Mouse (Mus musculus): Measurements from ENCODE around the gene Pgap2. TPM values are rescaled to one million over a fixed set of nuclear protein-coding genes. Genes with fewer than 3 reads are reported as not detected.
A peak's percentile ranks its signal among the peaks of the same experiment; 100 is the strongest.

Pgap2 gene
- 10 to 100 TPM; 67.3 to 73.6 TPM for total RNA-seq (2021)

DNA sequence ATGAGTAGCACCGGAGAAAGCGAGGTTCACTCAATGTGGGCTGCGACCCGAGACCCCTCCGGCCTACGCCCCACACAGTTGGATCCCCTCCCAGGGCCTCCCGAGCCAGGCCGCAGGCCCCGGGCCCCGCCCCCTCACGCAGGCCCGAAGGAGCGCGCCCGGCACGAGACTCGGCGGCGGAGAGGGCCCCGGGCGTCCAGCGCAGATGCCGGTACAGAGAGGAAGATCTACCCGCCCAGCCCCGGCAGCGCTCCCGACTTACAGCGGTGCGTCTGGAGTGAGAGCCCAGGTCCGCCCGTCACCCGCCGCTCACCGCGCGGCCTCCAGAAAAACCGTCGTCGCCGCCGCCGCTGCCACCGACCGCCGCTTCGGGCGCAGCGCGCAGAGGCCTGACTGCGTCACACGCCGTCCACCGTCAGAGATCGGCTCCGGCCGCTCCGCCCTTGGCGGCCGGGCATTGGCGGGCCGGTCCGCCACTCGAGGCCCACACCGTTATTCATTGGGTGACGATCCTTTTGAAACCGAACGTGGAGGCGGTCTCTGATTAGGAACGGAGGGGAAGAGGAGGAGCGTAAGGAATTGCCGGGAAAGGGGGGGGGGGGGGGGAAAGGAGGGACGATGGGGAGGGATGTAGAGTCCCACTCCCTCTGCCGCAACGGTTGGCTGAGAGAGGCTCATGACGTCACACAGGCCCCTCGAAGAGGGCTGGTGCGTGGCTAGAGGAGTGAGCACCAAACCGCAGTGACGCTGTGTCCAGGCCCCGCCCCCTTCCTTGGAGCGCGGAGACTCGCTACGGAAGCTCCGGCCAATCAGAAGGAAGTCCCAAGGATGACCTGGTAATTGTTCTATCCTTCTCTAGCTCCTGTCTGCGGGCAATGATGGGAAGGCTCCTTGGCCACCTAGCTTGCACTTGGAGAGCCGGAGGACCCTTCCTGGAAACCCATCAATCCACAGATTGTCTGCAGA is at the start of gene Pgap2, which contains the start of gene Nup98:
Gene Pgap2 (plus strand): TSS at position 453 of the 966 bp plus-strand sequence.
Gene Nup98 (minus strand): TSS at position 421 of the 966 bp plus-strand sequence.
- intact Hi-C loops (cut with DNase I) = loop anchor here (1.0 kb wide), 1 partner anchor 40 kb away; no protein-coding TSS in a partner anchor
- peak; percentile 96 to 98 for DNase-seq

DNA sequence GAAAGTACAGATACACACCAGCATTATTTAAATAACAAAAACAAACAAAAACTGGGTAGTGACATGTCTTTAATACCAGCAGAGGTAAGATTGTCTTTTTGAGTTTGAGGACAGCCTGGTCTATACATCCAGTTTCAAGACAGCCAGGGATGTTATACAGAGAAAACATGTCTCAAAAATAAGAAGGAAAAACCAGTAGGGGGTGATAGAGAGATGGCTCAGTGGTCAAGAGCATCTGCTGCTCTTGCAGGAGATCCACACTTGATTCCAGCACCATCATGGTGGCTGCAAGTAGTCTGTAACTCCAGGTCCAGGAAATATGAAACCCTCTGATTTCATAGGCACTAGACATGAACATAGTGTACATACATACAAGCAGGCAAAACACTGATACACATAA is 39.7 kb upstream of the Pgap2 start:
- intact Hi-C loops (cut with DNase I) = no loop called here
- no peak for DNase-seq

DNA sequence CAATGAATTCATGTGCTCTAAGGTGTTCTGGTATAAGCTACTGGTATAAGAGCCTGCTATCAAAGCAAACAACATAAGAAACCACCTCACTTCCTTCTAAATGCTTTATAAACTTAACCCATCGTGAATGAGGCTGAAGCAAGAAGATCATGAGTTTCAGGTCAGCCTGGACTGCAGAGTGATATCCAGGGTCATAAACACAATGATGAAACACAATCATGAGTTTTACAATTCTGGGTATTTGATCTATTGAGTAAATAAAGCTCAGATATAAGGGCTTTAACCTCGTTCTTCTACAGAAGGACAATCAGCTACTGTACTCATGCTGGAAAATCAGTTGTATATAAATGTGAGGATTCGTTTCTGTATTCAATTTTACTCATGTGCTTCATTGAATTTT is 26.2 kb upstream of the Pgap2 start:
- no peak for DNase-seq
- intact Hi-C loops (cut with DNase I) = loop anchor here (5.0 kb wide), 1 partner anchor 183 kb away; no protein-coding TSS in a partner anchor

DNA sequence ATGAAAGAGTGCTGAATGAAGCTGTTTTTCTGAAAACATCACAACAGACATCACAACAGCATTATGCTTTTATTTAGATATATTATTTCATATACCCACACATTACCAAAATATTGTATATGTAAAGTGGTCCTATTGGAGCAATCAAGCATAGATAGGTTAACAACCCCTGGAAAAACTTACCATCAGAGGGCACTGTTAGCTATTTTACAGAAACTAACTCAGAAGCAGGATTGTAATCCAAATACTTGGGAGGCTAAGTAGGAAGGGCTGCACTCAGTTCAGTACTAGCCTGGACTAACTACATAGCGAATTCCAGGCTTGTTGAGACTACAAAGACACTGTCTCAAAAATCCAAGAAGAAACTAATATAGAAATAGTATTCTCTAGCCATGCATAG is 17.7 kb upstream of the Pgap2 start:
- no peak for DNase-seq

DNA sequence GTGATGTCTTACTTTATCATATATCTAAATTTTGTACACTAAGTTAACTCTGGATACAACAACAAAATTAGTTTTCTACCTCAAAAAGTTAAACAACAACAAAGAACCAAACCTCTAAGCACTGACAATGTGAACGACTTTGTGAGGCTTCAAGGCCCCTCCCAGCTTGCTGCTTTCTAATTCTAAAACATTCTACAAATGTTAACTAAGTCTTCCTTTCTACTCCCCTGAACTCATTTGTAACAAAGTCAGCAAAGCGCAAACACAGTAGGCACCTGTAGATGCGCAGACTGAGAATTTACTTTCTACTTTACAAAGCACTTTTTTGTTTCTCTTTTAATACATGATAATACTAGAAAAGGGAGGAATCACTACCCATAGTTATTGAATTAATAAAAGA is 9.4 kb upstream of the Pgap2 start:
- DNase-seq = no peak

More for the DNA sequence above, 17.7 kb upstream of the Pgap2 start:
- intact Hi-C loops (cut with DNase I) = loop anchor here (2.0 to 5.0 kb wide), 3 partner anchors 30 to 225 kb away; no protein-coding TSS in a partner anchor

DNA sequence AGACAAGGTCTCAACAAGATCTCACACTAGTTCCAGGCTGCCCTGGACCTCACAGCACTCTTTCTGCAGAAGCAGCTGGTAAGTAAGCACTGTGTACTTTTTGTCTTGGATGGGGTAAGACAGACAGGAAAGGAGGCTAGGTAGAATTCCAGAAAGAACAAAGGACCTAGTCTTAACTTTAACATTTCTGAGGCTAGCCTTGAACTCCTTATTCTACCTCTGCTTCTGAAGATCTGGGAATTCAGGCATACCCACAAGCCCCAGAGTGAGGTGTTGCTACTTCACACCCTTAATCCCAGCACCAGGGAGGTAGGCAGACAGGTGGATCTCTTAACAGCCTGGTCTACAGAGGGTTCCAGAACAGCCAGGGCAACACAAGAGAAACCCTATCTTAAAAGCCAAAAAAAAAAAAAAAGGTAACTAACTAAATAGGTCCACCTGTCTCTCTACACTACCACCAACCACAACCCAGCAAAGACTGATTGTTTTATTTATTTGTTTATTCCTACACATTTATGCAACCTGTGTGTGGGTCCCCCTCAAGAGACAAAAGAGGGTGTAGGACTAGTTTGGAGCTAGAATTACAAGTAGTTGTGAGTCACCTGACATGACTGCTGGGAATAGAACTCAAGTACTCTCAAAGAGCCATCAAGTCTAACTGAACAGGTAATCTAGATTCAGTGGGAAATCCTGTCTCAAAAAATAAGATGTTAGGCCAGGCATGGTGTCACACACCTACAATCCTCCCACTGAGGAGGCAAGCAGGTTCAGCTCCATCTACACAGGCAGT is 8.8 kb upstream of the Pgap2 start:
- intact Hi-C loops (cut with DNase I) = no loop called here

More for the DNA sequence above, 9.4 kb upstream of the Pgap2 start:
- intact Hi-C loops (cut with DNase I) = no loop called here

DNA sequence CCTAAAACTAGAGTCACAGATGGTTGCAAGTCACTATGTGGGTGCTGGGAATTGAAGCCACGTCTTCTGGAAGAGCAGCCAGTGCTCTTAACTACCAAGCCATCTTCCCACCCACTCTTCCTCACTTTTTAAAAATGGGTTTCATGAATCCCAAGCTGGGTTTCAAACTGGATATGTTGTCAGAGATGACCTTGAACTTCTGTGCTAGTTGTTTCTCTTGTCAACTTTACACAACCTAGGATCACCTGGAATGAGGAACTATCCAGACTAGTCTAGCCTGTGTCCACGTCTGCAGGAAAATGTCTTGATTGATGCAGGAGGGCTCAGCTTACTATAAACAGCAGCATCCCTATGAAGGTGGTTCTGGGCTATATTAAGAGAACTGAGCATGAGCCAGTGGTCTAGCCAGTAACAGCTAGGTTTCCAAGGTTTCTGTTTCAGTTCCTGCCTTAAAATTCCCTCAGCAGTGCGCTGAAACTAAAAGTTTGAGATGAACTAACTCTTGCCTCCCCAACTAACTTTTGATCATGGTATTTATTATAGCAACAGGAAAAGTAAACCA is 5.6 kb upstream of the Pgap2 start:
- intact Hi-C loops (cut with DNase I) = no loop called here
- DNase-seq = no peak

More for the DNA sequence above, 8.8 kb upstream of the Pgap2 start:
- no peak for DNase-seq

DNA sequence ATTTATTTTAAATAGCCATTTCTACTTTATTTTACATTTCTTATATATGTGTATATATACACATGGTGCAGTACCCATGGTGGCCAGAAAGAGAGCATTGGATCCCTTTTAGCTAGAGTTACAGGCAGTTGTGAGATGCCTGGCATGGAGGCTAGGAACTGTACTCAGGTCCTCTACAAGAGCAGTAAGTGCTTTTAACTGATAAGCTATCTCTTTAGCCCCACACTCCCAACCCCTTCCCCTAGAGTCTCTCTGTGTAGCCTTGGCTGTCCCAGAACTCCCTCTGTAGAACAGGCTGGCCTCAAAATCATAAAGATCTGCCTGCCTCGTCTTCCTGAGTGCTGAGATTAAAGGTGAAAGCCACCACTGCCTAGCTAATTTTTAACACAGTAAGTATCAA is 4.4 kb upstream of the Pgap2 start:
- DNase-seq = no peak
- intact Hi-C loops (cut with DNase I) = no loop called here

DNA sequence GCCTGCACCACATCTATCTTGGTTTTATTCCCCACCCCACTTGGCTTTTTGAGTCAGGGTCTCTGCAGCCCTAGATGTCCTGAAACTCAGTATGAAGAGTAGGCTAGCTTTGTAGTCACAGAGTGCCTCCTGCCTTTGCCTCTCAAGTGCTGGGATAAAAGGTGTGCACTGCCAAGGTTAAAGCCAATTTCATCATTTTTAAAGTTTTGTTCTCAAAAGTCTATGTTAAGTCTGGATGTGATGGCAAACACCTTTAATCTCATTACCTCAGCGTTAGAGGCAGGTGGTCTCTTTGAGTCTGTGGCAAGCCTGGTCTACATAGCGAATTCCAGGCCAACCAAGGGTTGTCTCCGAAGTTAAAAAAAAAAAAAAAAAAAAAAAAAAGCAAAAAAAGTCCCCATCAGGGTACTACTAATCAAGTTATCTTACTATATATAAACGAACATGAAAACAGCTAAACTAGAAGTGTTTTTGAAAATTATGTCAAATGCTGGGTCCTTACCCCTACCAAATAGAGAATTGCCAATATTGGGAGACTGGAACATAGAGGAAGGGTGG is 1.1 kb upstream of the Pgap2 start:
- DNase-seq = no peak
- intact Hi-C loops (cut with DNase I) = no loop called here

DNA sequence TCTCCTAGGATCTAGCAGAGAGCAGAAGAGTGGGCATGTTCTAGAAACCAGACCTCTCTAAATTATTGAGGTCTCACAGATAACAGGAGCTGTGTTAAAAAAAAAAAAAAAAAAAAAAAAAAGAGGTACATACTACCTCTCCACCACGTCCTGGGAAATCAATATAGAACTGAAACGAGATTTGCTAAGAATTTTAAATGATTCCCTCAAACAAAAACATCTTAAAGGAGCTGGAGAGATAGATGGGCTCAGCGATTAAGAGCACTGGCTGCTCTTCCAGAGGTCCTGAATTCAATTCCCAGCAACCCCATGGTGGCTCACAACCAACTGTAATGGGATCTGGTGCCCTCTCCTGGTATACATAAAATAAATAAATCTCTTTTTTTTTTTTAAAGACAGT is 1.1 kb downstream of the Pgap2 start:
- no peak for DNase-seq
- intact Hi-C loops (cut with DNase I) = no loop called here

DNA sequence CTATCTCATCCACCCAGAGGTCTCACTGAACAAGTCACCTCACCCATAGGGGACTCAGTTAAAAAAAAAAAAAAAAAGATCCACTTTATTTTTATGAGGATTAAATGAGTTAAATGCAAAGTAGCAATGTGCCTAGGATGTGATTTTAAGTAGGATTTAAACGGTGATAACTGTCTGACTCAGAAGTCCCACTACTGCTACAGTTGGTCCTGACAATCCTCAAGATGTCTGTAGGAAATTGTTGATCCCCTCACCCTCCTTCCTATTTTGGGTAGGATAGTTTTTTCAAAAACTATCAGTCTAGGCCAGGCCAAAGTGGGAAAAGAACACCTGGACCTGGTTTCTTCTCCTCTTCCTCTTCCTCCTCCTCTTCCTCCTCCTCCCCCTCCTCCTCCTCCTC is 11.9 kb downstream of the Pgap2 start:
- intact Hi-C loops (cut with DNase I) = loop anchor here (2.0 kb wide), 2 partner anchors 29 kb away; no protein-coding TSS in a partner anchor
- DNase-seq = no peak

DNA sequence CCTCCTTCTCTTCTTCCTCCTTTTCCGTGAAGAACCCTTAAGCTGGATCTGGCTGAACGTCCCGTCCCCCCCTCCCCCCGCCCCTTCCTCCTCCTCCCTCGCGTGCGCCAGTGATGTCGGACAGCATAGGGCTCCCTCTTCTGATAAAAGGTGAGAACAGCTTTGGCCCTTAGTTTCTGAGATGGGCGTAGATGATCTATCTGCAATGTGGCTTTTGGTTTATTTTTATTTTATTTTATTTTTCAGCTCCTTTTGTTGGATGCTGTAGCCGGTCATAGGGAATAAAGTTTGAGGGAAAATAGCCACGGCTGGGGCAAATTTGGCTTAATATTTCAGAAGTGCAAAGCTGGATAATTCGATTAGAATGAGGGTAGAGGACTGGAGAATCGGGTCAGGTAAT is 12.3 kb downstream of the Pgap2 start:
- DNase-seq = no peak
- intact Hi-C loops (cut with DNase I) = loop anchor here (2.0 kb wide), 2 partner anchors 28 to 30 kb away; no protein-coding TSS in a partner anchor

DNA sequence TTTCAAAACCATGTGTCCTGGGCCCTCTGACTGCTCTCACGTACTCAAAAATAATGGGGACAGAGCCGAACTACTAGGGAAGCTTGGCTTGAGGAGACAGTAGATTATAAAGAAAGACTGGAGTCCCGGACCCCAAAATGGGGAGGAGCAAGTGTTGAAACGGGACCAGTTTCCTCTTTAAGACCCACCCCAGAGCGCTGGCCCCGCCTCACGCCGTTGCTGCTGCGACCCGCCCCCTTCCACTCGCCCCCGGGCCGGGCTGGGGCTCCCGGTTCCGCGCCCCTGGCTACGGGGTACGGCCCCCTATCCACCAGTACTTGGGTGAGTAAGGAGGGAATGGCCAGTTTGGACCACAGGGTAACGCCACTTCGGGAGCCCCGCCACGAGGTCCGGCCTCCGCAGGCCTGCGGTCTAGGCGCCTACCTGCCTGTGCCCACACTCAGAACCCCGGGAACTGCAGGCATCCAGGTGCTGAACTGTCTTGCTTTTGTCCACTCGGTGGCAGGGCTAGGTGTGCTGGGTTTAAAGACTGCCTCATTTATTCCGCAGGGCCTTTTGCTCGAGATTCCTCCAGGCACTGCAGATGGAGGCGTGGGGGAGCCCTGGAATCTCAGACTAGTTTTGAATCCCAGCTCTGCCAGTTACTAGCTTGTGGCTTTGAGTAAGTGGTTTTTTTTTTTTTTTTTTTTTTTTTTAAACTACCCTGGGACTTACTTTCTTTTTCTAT is 13.0 kb downstream of the Pgap2 start:
- DNase-seq = peak; percentile 77 to 79
- intact Hi-C loops (cut with DNase I) = loop anchor here (2.0 kb wide), 2 partner anchors 28 to 30 kb away; no protein-coding TSS in a partner anchor

DNA sequence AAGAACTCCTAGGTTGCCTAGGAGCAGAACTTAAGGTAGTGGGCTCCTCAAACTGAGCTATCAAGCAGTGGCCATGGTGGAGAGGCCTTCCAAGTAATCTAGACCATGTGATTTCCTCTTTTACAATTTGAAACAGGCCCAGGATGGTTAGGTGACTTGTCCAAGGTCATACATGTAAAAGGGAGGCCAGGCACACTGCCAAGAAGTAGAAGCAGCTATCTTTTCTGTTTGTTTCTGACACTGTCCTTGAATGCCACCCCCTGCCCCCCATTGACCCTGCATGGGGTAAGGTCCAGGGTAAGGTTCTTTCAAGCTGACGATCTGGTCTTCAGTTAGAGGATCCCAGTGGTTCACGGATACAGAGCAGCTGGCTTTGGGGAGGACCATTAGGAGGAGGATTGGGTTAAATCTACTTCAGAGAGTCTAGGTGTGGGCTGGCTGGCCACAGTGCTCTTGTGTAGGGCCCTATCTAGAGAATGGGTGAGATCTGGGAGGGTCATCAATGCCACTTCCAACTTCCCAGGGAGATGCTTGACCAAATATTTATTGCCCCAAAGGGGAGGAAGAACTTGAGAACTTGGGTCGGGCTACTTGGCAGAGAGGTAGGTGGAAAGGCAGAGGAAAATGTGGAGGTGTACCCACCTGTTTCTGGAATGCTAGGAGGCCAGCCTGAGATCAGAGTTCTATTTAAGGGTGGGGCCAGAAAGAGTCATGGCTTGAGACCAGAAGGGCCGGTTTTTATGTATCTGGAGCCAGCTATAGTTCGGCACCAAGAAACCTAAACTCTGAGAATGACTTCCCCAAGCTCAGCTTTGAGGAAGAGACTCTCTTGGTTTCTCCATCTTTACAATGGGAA is 14.1 kb downstream of the Pgap2 start:
- DNase-seq = no peak
- intact Hi-C loops (cut with DNase I) = loop anchor here (2.0 kb wide), 2 partner anchors 27 to 31 kb away; no protein-coding TSS in a partner anchor

DNA sequence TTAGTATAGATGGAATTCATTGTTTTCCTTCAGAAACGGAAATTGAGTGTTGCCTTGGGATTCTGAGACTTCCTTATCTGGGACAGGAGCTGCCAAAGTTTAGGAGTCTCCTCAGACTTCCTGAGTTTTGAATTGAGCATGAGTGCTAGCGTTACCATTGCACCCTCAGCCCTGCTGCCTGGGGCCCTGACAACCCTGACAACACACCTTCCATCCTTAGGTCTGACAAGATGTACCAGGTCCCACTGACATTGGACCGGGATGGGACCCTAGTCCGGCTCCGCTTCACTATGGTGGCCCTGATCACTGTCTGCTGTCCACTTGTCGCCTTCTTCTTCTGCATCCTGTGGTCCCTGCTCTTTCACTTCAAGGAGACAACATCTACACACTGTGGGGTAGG is 16.0 kb downstream of the Pgap2 start:
- intact Hi-C loops (cut with DNase I) = no loop called here
- no peak for DNase-seq

DNA sequence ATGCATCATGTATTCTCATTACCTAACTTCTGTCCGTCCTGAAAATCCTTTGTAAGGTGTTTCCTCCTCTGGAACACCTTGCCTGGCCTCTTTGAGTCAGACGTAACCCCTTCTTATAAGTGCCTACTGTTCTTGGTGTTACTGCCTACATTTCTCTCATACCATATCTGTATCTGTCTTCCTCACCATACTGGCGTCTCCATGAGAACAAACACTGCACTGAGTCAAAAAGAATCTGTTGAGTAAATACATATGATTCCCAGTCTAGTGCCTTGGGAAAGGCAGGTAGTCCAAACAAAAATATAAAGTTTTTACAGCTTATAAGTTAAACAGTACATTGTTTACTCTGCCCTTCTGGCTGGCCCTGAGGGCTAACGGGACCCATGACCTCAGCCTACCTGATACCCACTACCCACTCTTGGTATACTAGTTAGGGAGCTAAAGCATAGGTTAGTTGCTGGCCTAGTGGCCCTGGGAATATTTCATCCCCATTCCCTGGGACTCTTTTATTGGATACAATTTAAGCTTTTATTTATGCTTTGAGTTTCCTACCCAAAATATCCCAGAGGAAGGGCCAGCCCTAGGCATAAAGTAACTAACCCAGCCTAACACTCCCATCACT is 18.2 kb downstream of the Pgap2 start:
- intact Hi-C loops (cut with DNase I) = no loop called here
- DNase-seq = no peak

DNA sequence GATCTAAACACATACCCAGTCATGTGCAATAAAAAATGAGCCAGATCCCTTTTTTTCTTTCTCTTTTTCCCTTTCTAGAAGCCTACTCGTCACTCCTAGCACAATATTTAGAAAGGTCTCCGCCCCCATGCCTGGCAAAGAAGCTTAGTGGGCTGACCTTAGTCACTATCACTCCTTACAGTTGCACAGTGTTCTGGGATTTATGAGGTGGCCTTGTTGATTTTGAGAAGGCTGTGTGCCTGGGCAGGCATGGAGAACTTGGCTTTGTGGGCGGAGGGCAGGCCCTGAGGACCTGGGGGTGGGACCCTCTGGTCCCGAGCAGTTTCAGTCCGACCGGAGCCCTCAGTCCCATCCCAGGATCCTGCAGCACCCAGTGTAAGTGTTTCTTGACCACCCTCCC is 19.8 kb downstream of the Pgap2 start:
- intact Hi-C loops (cut with DNase I) = no loop called here
- no peak for DNase-seq

DNA sequence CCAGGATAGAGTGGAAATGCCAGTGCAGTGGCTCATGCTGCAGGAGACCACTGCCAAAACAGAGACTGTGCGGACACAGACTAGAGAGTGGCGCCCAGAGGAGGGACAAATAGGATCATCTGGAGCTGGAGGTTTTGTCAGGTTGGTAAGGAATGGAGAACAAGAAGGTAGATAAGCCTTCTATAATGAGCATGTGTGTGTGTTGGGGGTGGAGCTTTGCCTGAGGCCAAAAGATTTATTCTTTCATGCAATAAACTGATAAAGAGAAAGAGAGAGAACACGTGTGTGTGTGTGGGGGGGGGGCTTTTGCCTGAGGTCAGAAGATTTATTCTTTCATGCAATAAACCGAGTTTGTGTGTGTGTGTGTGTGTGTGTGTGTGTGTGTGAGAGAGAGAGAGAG is 23.1 kb downstream of the Pgap2 start:
- intact Hi-C loops (cut with DNase I) = no loop called here
- DNase-seq = no peak

Measured in heart, postnatal 36 days (tissue).